Mouse (Mus musculus): Measurements from ENCODE around the gene Gm13420. TPM values are rescaled to one million over a fixed set of nuclear protein-coding genes. Genes with fewer than 3 reads are reported as not detected.

The Gm13420 gene
- total RNA-seq, 2 experiments from 2014 or later = 2.1 to 2.5 TPM

DNA sequence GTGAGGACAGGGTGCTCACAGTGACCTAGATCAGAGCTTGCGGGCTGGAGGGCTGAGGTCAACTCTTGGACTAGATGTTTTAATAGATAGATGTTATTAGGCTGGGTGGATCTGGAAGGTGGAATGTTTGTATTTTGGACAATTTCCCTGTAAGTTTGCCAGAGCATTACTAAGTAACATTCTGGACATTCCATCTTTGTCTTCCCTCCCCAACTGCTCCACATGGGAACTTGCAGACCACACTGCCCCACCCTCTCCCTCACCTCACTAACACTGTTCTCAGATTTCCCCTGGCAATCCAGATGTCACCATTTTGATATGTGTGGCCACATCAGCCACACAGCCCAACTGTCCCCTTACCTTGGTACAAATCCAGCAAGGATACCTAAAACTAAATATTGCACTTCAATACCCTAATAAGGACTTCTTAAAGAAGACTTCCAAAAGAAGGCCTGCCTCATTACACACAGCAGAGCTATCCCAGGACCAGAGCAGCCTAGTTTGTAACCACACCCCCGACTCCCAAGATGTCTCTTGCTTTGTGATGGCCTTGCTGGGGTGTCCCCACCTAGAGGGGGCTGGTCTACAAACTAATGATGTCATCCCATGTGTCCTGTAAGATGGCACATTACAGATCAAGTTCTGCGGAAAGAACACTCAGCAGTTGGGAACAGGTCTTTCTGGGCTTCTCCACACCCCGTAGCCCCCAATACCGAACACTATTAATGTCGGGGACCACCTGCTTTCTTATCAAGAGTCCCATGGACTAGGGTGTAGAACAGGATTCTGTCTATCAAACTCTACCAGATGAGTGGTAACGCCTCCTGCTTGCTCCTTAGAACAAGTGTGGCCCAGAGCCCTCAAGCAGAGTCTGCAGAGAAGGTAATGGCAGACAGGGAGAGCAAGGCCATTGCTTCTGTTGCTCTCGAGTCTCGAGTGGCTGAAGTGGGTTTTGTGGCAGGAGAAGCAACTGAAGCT, 48.1 kb downstream of the Gm13420 start:
- no peak for DNase-seq (ENCODE audit: low spot score in 2 of 2)

DNA sequence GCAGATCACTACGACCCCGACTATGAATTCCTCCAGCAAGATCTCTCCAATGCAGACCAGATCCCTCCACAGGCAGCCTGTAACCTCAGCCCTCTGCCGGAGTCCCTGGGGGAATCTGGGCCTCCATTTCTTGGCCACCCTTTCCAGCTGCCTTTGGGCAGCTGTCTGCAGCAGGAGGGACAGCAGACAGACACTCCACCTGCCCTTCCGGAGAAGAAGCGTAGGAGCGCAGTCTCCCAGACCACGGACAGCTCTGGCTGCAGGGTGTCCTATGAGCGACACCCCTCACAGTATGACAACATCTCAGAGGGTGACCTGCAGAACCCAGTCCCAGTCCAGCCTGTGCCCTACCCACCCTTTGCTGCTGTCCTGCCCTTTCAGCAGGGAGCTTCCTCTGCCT, 49.3 kb downstream of the Gm13420 start:
- DNase-seq (ENCODE audit: low spot score in 2 of 2) = no peak

DNA sequence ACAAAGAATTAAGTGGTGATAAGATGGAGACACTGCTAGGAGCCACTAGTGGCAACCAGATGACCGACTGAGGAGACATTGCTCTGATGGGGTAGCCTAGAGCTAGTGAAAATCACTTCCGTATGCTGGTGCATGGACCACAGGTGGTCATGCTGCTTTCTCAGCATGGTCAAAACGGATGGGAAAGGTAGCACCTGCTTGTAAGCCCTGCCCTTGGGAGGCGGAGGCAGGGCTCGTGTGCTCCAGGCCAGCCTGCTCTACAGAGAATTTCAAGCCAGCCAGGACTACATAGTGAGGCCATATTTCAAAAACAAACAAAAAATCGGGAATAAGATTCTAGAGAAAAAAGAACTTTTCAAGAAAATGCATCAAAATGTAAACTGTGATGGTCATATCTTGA, 50.1 kb downstream of the Gm13420 start:
- no peak for DNase-seq (ENCODE audit: low spot score in 2 of 2)

DNA sequence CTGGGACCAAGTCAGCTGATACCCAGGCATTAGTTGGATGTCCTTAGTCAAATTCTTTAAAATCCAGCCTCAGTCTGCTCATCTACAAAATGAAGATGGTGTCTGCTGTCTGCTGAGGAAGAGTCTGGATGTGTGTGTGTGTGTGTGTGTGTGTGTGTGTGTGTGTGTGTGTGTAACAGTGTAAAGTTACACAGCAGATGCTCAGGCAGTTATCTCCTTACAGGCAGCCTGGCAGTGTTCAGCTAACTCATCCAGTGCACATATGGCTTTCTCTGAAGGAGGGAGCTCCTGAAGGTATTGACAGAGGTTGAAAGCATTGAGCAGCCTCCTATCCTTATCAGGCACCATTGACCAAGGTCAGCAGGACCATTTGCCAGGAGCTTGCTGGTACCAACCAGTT, 50.6 kb downstream of the Gm13420 start:
- DNase-seq (ENCODE audit: low spot score in 2 of 2) = no peak

DNA sequence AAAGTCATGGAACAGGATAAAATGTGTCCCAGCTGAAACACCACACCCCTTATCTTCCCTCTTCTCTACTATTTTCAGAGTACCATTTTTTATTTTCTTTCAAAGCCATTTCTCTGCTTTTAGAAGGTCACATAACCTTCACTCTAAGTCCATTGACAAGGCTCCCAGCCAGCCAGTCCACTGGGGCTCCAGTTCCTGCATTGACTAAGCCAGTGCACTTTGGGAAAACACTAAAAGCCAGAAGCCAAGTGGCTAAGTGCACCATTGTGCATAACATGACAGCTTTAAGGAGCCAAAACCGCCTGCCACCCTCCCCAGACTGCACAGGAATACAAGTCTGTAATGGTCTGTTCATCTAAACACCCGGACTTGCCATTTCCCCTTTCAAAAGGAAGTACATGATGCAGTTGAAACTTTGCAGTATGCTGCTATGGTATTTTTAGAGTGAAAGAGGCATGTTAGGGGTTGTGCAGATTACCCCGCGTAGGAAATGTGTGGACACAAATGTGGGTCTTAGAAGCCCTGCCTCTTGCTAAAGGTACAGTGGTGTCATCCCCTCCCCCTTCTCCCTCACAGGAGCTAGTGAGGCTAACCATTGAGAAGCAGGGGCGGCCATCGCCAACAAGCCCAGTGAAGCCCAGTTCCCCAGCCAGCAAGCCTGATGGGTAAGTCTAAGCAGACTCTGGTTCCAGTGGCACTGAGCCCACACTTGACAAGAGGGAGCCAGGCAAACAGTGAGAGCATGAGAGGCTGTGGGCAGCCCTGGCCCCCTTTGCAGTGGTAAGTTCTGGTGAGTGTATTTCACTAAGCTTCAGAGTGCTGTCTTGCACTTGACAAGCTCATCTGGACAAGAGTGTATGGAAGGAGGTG, 52.8 kb downstream of the Gm13420 start:
- no peak for DNase-seq (ENCODE audit: low spot score in 2 of 2)

DNA sequence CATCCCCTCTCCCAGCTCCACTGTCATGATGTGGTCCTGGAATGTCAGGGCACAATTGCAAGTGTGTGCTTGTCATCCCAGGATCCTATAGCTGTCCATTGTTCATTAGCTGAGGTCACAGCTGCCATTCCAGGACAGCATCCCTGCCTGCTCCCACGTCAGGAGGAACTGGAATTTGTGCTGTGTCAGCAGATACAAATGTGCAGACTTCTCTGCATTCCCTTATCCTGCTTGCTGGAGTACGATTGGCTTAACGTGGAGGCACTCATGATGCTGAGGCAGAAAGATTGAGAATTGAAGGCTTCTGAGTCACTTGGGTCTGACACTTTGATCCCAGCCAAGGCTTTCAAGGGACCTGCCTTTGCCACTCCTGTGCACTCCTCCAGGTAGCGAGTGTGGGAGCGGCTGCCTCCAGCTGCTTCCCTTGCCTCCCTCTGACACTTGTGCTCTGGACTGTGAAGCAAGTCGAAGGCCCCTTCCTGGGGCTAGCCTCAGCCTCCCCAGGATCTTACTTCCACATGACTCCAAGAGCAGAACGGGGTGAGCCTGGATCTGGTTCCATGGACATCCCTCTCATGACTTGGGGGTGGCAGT, 55.2 kb downstream of the Gm13420 start:
- no peak for DNase-seq (ENCODE audit: low spot score in 2 of 2)

Other genes starting within 250 kb of the Gm13420 start
- gene Rapgef1, start 132.0 kb downstream of the Gm13420 start, total RNA-seq (2021) = 100 to 1,000 TPM in 1 of 2 experiments, 10 to 100 TPM in 1; 91.4 to 100 TPM
- gene Gm13547, start 7.6 kb upstream of the Gm13420 start, total RNA-seq (2021) = not detected
- 10 to 100 TPM; 26.5 to 27.9 TPM for gene Coq4, start 35.8 kb upstream of the Gm13420 start, total RNA-seq (2021)
- 10 to 100 TPM; 39.3 to 39.5 TPM for gene Trub2, start 36.8 kb upstream of the Gm13420 start, total RNA-seq (2021)
- gene Slc27a4, start 50.9 kb upstream of the Gm13420 start, total RNA-seq (2021) = 10 to 100 TPM; 72.1 to 75.8 TPM
- 10 to 100 TPM; 48.1 to 49.6 TPM for gene Urm1, start 68.4 kb upstream of the Gm13420 start, total RNA-seq (2021)
- gene Cercam, start 117.5 kb upstream of the Gm13420 start, total RNA-seq (2021) = 1 to 10 TPM; 7.4 to 9.9 TPM
- 10 to 100 TPM; 84.6 to 94.6 TPM for gene Odf2, start 137.5 kb upstream of the Gm13420 start, total RNA-seq (2021)
- gene Gle1, start 183.7 kb upstream of the Gm13420 start, total RNA-seq (2021) = 10 to 100 TPM; 44.0 to 49.5 TPM
- gene Sptan1, start 213.9 kb upstream of the Gm13420 start, total RNA-seq (2021) = 100 to 1,000 TPM; 825 to 827 TPM